Mouse (Mus musculus) lung, adult 2 months (tissue): ENCODE measurements around the gene Phkg2.

Experiments used
- CTCF ChIP-seq: fragments of 200-500 bp; IDR thresholded peaks from 2 replicates; pipeline ENCODE4 v1.5.1; 2011; ENCODE audit warnings: mild to moderate bottlenecking, low read length, control low read depth; ENCODE audit not compliant: insufficient read depth
- POLR2A ChIP-seq: fragments of 200-500 bp; IDR thresholded peaks from 2 replicates; pipeline ENCODE4 v1.6.1; 2011; ENCODE audit warnings: low read depth, mild to moderate bottlenecking, control low read depth, low read length, borderline replicate concordance; ENCODE audit errors: extremely low read depth

GRCm38 (mm10) chr7:127628646-127629045 is 55.5 kb downstream of the Phkg2 start:
- no peak for TF ChIP-seq CTCF
- no peak for TF ChIP-seq POLR2A
